Comparison of ENCODE assay signal across 11 mouse cellular contexts in the genomic region with DNA sequence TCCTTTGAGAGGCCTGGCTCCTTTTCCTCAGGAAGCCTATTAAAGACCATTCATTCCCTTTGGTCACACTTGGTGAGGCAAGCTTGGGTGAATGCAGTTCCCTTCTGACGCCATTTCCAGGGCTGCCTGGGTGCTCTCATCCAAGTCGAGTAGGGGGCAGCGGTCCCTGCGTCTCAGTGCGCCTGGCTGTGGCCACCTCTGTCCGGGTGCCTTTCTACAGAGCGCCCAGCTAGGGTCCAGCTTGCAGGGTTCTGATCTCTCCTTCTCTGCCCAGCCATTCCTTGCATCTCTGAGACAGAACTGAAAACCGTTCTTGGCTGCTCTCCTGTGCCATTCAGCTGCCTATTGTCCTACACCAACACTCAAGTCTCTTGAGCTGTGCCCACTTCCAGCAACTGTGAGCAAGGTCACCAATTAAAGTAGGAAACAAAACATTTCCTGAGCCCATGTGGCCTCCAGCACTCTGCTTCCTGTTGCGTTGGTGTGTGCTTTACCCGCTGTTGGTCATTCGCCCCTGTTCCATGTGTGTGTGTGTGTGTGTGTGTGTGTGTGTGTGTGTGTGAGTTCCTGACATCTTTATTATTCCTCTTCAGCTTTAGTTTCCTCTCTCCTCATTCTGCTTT.
DNase-seq lines count a peak whose midpoint lies in the region; ATAC-seq and TF ChIP-seq lines count a peak whose summit lies in the region.
"Had no signal": no experiment of that assay in that cellular context is flagged by ENCODE, and none has a peak within 500 bp of the region (broad histone marks: within the 10 kb centered on the region; RNA-seq: fewer than 3 reads in every experiment).

No protein-coding gene starts in this region.

- H3K27ac ChIP-seq in kidney, embryonic 14.5 days (ENCODE audit: low read depth, low read length), result no peak overlapping the region
- 0 out of 2 replicates have a peak overlapping the region, but pooled peaks have one; percentile 40 for H3K27ac ChIP-seq in embryonic facial prominence, embryonic 13.5 days
- H3K27ac ChIP-seq in lung, embryonic 14.5 days (ENCODE audit: low read depth), result peak overlapping the region; percentile 42; the same call in 1 of the 2 replicates
- H3K27ac ChIP-seq: macrophage had no signal

- H3K4me2 ChIP-seq in kidney, embryonic 14.5 days (replicated peaks; ENCODE audit: low read depth, low read length), result no peak overlapping the region
- H3K4me2 ChIP-seq in embryonic facial prominence, embryonic 13.5 days, result no peak overlapping the region
- no peak overlapping the region for H3K4me2 ChIP-seq in lung, embryonic 14.5 days

- H3K36me3 ChIP-seq in kidney, embryonic 14.5 days (ENCODE audit: control insufficient read depth, insufficient read depth, low read length), result no peaks in the 10 kb centered on the region
- H3K36me3 ChIP-seq in E14TG2a.4 (ENCODE audit: insufficient read depth, low read length), result no peaks in the 10 kb centered on the region
- H3K36me3 ChIP-seq in embryonic facial prominence, embryonic 13.5 days, result no peaks in the 10 kb centered on the region
- H3K36me3 ChIP-seq in lung, embryonic 14.5 days (ENCODE audit: insufficient read depth), result no peaks in the 10 kb centered on the region

- no peak overlapping the region for H3K4me3 ChIP-seq in kidney, embryonic 14.5 days (ENCODE audit: low read length)
- H3K4me3 ChIP-seq in E14TG2a.4 (replicated peaks; ENCODE audit: low read length), result 0 out of 2 replicates have a peak overlapping the region, but pooled peaks have one; percentile 17
- H3K4me3 ChIP-seq in embryonic facial prominence, embryonic 13.5 days, result no peak overlapping the region
- no peak overlapping the region for H3K4me3 ChIP-seq in lung, embryonic 14.5 days (ENCODE audit: low read depth, low read length)

- no peak overlapping the region for H3K9ac ChIP-seq in kidney, embryonic 14.5 days (ENCODE audit: low read depth, low read length)
- H3K9ac ChIP-seq in embryonic facial prominence, embryonic 13.5 days, result no peak overlapping the region
- H3K9ac ChIP-seq in lung, embryonic 14.5 days, result no peak overlapping the region

- no peaks in the 10 kb centered on the region for H3K4me1 ChIP-seq in kidney, embryonic 14.5 days (ENCODE audit: control insufficient read depth, insufficient read depth, low read length)
- peaks cover 41% of the 10 kb centered on the region for H3K4me1 ChIP-seq in E14TG2a.4 (replicated peaks; ENCODE audit: low read depth, low read length)
- peaks cover 10% of the 10 kb centered on the region; the same call in 1 of the 2 replicates for H3K4me1 ChIP-seq in embryonic facial prominence, embryonic 13.5 days
- 0 out of 2 replicates have a peak, but pooled peaks cover 8% of the 10 kb centered on the region for H3K4me1 ChIP-seq in lung, embryonic 14.5 days (ENCODE audit: insufficient read depth)

- H3K9me3 ChIP-seq in kidney, embryonic 14.5 days (ENCODE audit: control insufficient read depth, low read length), result no peaks in the 10 kb centered on the region
- no peaks in the 10 kb centered on the region for H3K9me3 ChIP-seq in E14TG2a.4 (ENCODE audit: low read length)
- H3K9me3 ChIP-seq in embryonic facial prominence, embryonic 13.5 days, result no peaks in the 10 kb centered on the region
- H3K9me3 ChIP-seq in lung, embryonic 14.5 days (ENCODE audit: low read depth, low read length), result no peaks in the 10 kb centered on the region

- peak; percentile 16; the same call in 1 of the 2 replicates for ATAC-seq in kidney, embryonic 14.5 days (ENCODE audit: low FRiP score, low TSS enrichment)
- no peak for ATAC-seq in embryonic facial prominence, embryonic 13.5 days (ENCODE audit: insufficient number of reproducible peaks, insufficient read depth, low FRiP score, low TSS enrichment, low read depth)
- ATAC-seq in lung, embryonic 14.5 days (ENCODE audit: insufficient read depth), result peak; percentile 64; the same call in 1 of the 2 replicates
- ATAC-seq in erythroblast, adult 5-6 weeks (replicated peaks; ENCODE audit: low FRiP score, poor library complexity, severe bottlenecking), result no peak
- ATAC-seq in megakaryocyte, adult 5-6 weeks (ENCODE audit: poor library complexity, severe bottlenecking), result no peak
- ATAC-seq in CD4-positive, CD25-positive, alpha-beta regulatory T cell, adult 4 months, result no peak

- WGBS in kidney, embryonic 14.5 days, result 82% methylated on average over 11 of the region's 11 CpGs
- 74% methylated on average over 11 of the region's 11 CpGs for WGBS in embryonic facial prominence, embryonic 13.5 days
- 76% methylated on average over 11 of the region's 11 CpGs for WGBS in lung, embryonic 14.5 days

- no peak for TF ChIP-seq CTCF in E14TG2a.4 (conservative IDR thresholded peaks at IDR 0.05; ENCODE audit: low read length)
- TF ChIP-seq CTCF in lung, embryonic 14.5 days (IDR thresholded peaks at IDR 0.05; ENCODE audit: low read depth), result no peak

- 0 out of 2 replicates have a peak, but pooled peaks cover under 1% of the 10 kb centered on the region for H3K27me3 ChIP-seq in kidney, embryonic 14.5 days (ENCODE audit: control insufficient read depth, insufficient read depth, low read length)
- H3K27me3 ChIP-seq in E14TG2a.4 (ENCODE audit: insufficient read depth, low read length), result peaks cover 12% of the 10 kb centered on the region; the same call in 1 of the 2 replicates
- H3K27me3 ChIP-seq in embryonic facial prominence, embryonic 13.5 days, result no peaks in the 10 kb centered on the region
- no peaks in the 10 kb centered on the region for H3K27me3 ChIP-seq in lung, embryonic 14.5 days (ENCODE audit: insufficient read depth, low read length)

- DNase-seq in kidney, postnatal 25 days, result no peak
- peak; percentile 36 for DNase-seq in lung, embryonic 14.5 days
- DNase-seq: kidney, adult 8-10 months; thymus, postnatal 4 days had no signal

Comparison
In these comparisons a context has a peak if more than half of its experiments do, and no peak if none do; other contexts are left out.
1. ATAC-seq: peak in kidney, embryonic 14.5 days (single experiment) and lung, embryonic 14.5 days (single experiment); none in embryonic facial prominence, embryonic 13.5 days (single experiment), erythroblast, adult 5-6 weeks (single experiment), megakaryocyte, adult 5-6 weeks (single experiment) and CD4-positive, CD25-positive, alpha-beta regulatory T cell, adult 4 months (single experiment).